In genomic region chr17:23740598-23741021, GRCm38 (mm10) we compare ENCODE assay signal across 8 mouse cellular contexts. TPM values are rescaled to one million over a fixed set of nuclear protein-coding genes. Genes with fewer than 3 reads are reported as not detected.
DNase-seq lines count a peak whose midpoint lies in the region; ATAC-seq and TF ChIP-seq lines count a peak whose summit lies in the region.

Gene Paqr4 (minus strand): TSS chr17:23740867.

- H3K36me3 ChIP-seq in kidney, embryonic 14.5 days (ENCODE audit: control insufficient read depth, insufficient read depth, low read length): peaks cover 8% of the 10 kb centered on the region; the same call in 1 of the 2 replicates
- H3K36me3 ChIP-seq in forebrain, embryonic 10.5 days (replicated peaks): peaks cover 25% of the 10 kb centered on the region
- 0 out of 2 replicates have a peak, but pooled peaks cover 11% of the 10 kb centered on the region for H3K36me3 ChIP-seq in hindbrain, embryonic 15.5 days
- H3K36me3 ChIP-seq in liver, embryonic 14.5 days (replicated peaks; ENCODE audit: control insufficient read depth, insufficient read depth, low read depth): no peaks in the 10 kb centered on the region; the same call in 1 of the 2 replicates
- H3K36me3 ChIP-seq in stomach, embryonic 14.5 days (ENCODE audit: control insufficient read depth, insufficient read depth, low read length): peaks cover 9% of the 10 kb centered on the region; the same call in 1 of the 2 replicates

- peak within 1 kb of the TSS; percentile 68 for H3K4me3 ChIP-seq in kidney, embryonic 14.5 days (ENCODE audit: low read length)
- H3K4me3 ChIP-seq in forebrain, embryonic 10.5 days: peak within 1 kb of the TSS; percentile 79
- peak within 1 kb of the TSS; percentile 73 for H3K4me3 ChIP-seq in hindbrain, embryonic 15.5 days
- H3K4me3 ChIP-seq in liver, embryonic 14.5 days (ENCODE audit: insufficient read depth in 1 of 2, low read depth in 2 of 2, low read length in 2 of 2): peak within 1 kb of the TSS; percentile 55 to 62
- peak within 1 kb of the TSS; percentile 73 for H3K4me3 ChIP-seq in stomach, embryonic 14.5 days (ENCODE audit: low read depth, low read length)

- POLR2A ChIA-PET in Patski (lab: Charles Lee): interaction anchor here (0.6 kb wide), 1 partner anchor 11 kb away, joined by 5 read pairs; no protein-coding TSS in a partner anchor

- H3K9ac ChIP-seq in kidney, embryonic 14.5 days (ENCODE audit: low read depth, low read length): peak within 1 kb of the TSS; percentile 63
- H3K9ac ChIP-seq in hindbrain, embryonic 15.5 days: peak within 1 kb of the TSS; percentile 75
- peak within 1 kb of the TSS; percentile 69 for H3K9ac ChIP-seq in liver, embryonic 14.5 days (replicated peaks)
- peak within 1 kb of the TSS; percentile 51 for H3K9ac ChIP-seq in stomach, embryonic 14.5 days (replicated peaks; ENCODE audit: low read depth, low read length)

- 5% methylated on average over 13 of the region's 13 CpGs for WGBS in kidney, embryonic 14.5 days
- 11% methylated on average over 13 of the region's 13 CpGs for WGBS in forebrain, embryonic 10.5 days
- WGBS in hindbrain, embryonic 15.5 days: 8% methylated on average over 13 of the region's 13 CpGs
- WGBS in liver, embryonic 14.5 days (ENCODE audit: insufficient replicate concordance): 2% methylated on average over 13 of the region's 13 CpGs
- WGBS in stomach, embryonic 14.5 days: 5% methylated on average over 13 of the region's 13 CpGs

- no peak for TF ChIP-seq EP300 in liver, embryonic 14.5 days (IDR thresholded peaks at IDR 0.05; ENCODE audit: low read depth)

- ATAC-seq in kidney, embryonic 14.5 days (ENCODE audit: low FRiP score, low TSS enrichment): peak; percentile 3
- peak; percentile 6 for ATAC-seq in Patski
- no peak; the same call in 1 of the 2 replicates for ATAC-seq in hindbrain, embryonic 15.5 days (ENCODE audit: low FRiP score, low read depth)
- ATAC-seq in liver, embryonic 14.5 days (ENCODE audit: insufficient read depth): peak; percentile 85
- ATAC-seq in stomach, embryonic 14.5 days (ENCODE audit: insufficient number of reproducible peaks, insufficient read depth, low FRiP score, low read depth): peak; percentile 40

- H3K27ac ChIP-seq in kidney, embryonic 14.5 days (ENCODE audit: low read depth, low read length): 0 out of 2 replicates have a peak within 1 kb of the TSS, but pooled peaks have one; percentile 8
- peak within 1 kb of the TSS; percentile 87 for H3K27ac ChIP-seq in forebrain, embryonic 10.5 days
- peak within 1 kb of the TSS; percentile 84 for H3K27ac ChIP-seq in hindbrain, embryonic 15.5 days (replicated peaks)
- peak within 1 kb of the TSS; percentile 44; the same call in 1 of the 2 replicates for H3K27ac ChIP-seq in liver, embryonic 14.5 days
- H3K27ac ChIP-seq in stomach, embryonic 14.5 days (ENCODE audit: low read length): peak within 1 kb of the TSS; percentile 22; the same call in 1 of the 2 replicates

- H3K9me3 ChIP-seq in kidney, embryonic 14.5 days (ENCODE audit: control insufficient read depth, low read length): no peaks in the 10 kb centered on the region
- 0 out of 2 replicates have a peak, but pooled peaks cover 7% of the 10 kb centered on the region for H3K9me3 ChIP-seq in forebrain, embryonic 10.5 days
- H3K9me3 ChIP-seq in hindbrain, embryonic 15.5 days: no peaks in the 10 kb centered on the region
- no peaks in the 10 kb centered on the region for H3K9me3 ChIP-seq in liver, embryonic 14.5 days (ENCODE audit: control insufficient read depth, low read length)
- no peaks in the 10 kb centered on the region for H3K9me3 ChIP-seq in stomach, embryonic 14.5 days (ENCODE audit: control insufficient read depth, low read depth, low read length)

- peaks cover 31% of the 10 kb centered on the region for H3K4me1 ChIP-seq in kidney, embryonic 14.5 days (ENCODE audit: control insufficient read depth, insufficient read depth, low read length)
- peaks cover 61% of the 10 kb centered on the region for H3K4me1 ChIP-seq in forebrain, embryonic 10.5 days
- peaks cover 48% of the 10 kb centered on the region for H3K4me1 ChIP-seq in hindbrain, embryonic 15.5 days (replicated peaks)
- peaks cover 6 to 7% of the 10 kb centered on the region in 2 experiments; a peak in 3 of 4 replicates for H3K4me1 ChIP-seq in liver, embryonic 14.5 days (replicated peaks; ENCODE audit: control insufficient read depth in 2 of 2, insufficient read depth in 2 of 2, low read length in 1 of 2)
- peaks cover 20% of the 10 kb centered on the region; the same call in 1 of the 2 replicates for H3K4me1 ChIP-seq in stomach, embryonic 14.5 days (ENCODE audit: control insufficient read depth, insufficient read depth, low read length)

- in situ Hi-C loops in Patski (cut with MboI; ENCODE audit: low pct_unique_long_range_greater_than_20kb): no loop called here

- no peak for TF ChIP-seq CTCF in Patski (IDR thresholded peaks at IDR 0.05)
- 0 out of 2 replicates have a peak, but pooled peaks have one; percentile 11 for TF ChIP-seq CTCF in liver, embryonic 14.5 days (IDR thresholded peaks at IDR 0.05; ENCODE audit: low read depth)

- CTCF ChIA-PET in Patski (lab: Charles Lee): interaction anchor here (1.3 to 1.5 kb wide), 2 partner anchors 8 to 34 kb away, joined by 4 to 5 read pairs; no protein-coding TSS in a partner anchor

- H3K4me2 ChIP-seq in kidney, embryonic 14.5 days (replicated peaks; ENCODE audit: low read depth, low read length): peak within 1 kb of the TSS; percentile 96
- peak within 1 kb of the TSS; percentile 89 for H3K4me2 ChIP-seq in hindbrain, embryonic 15.5 days
- peak within 1 kb of the TSS; percentile 82 for H3K4me2 ChIP-seq in liver, embryonic 14.5 days (ENCODE audit: low read depth)
- peak within 1 kb of the TSS; percentile 99 for H3K4me2 ChIP-seq in stomach, embryonic 14.5 days (replicated peaks; ENCODE audit: low read depth, low read length)

- DNase-seq in kidney, postnatal 36 days: no peak
- DNase-seq in Patski (ENCODE audit: low read depth, low spot score): no peak
- no peak for DNase-seq in forebrain, embryonic 10.5 days (ENCODE audit: extremely low spot score, low spot score)
- DNase-seq in liver, embryonic 14.5 days (ENCODE audit: low read depth in 3 of 3, low spot score in 3 of 3): peak in 2 of 3 experiments; percentile 25 to 51
- DNase-seq in ovary, adult 18-20 months (ENCODE audit: low spot score): no peak

- H3K27me3 ChIP-seq in kidney, embryonic 14.5 days (ENCODE audit: control insufficient read depth, insufficient read depth, low read length): peaks cover 49% of the 10 kb centered on the region
- H3K27me3 ChIP-seq in Patski: peaks cover 4% of the 10 kb centered on the region
- H3K27me3 ChIP-seq in forebrain, embryonic 10.5 days (ENCODE audit: poor library complexity, severe bottlenecking): peaks cover 96% of the 10 kb centered on the region
- peaks cover 45% of the 10 kb centered on the region for H3K27me3 ChIP-seq in hindbrain, embryonic 15.5 days
- H3K27me3 ChIP-seq in liver, embryonic 14.5 days (ENCODE audit: control insufficient read depth, insufficient read depth, low read length): peaks cover 68% of the 10 kb centered on the region
- peaks cover 31% of the 10 kb centered on the region for H3K27me3 ChIP-seq in stomach, embryonic 14.5 days (ENCODE audit: control insufficient read depth, insufficient read depth, low read length)

RNA-seq across cellular contexts. Expression of gene Paqr4, which starts in this region (rescaled TPM):
- polyA plus RNA-seq in kidney, embryonic 14.5 days (2014; fragmentation: Nextera tagmentation; extraction: Ambion mirVana): 14.7 and 17.6 TPM in 2 replicates
- polyA plus RNA-seq in Patski (2021): 7.3 TPM
- polyA plus RNA-seq in forebrain, embryonic 10.5 days (2016; fragmentation: Nextera tagmentation; extraction: Ambion mirVana): 21.5 and 23.9 TPM in 2 replicates
- polyA plus RNA-seq in hindbrain, embryonic 15.5 days (2015; fragmentation: Nextera tagmentation; extraction: Ambion mirVana): 67.0 and 75.2 TPM in 2 replicates
- polyA plus RNA-seq in liver, embryonic 14.5 days (2012; rRNA removed): 3.6 and 5.7 TPM in 2 replicates
- 6.4 and 7.2 TPM in 2 replicates for polyA plus RNA-seq in liver, embryonic 14.5 days (2014; fragmentation: Nextera tagmentation; extraction: Ambion mirVana)
- polyA plus RNA-seq in stomach, embryonic 14.5 days (2014; fragmentation: Nextera tagmentation; extraction: Ambion mirVana): 24.7 and 25.2 TPM in 2 replicates

Comparison
In these comparisons a context has a peak if more than half of its experiments do, and no peak if none do; other contexts are left out.
1. H3K27ac ChIP-seq: peak in every context shown above with its lines; median percentile 87 in forebrain, embryonic 10.5 days; 84 in hindbrain, embryonic 15.5 days; 44 in liver, embryonic 14.5 days; 22 in stomach, embryonic 14.5 days; 8 in kidney, embryonic 14.5 days.
2. DNase-seq: peak in liver, embryonic 14.5 days (2 of 3); none in kidney, postnatal 36 days (0 of 2), Patski (single experiment), forebrain, embryonic 10.5 days (single experiment) and ovary, adult 18-20 months (single experiment).
3. Peak in every context shown above with its lines, with median percentiles within 50 percentile points of each other: H3K4me2 ChIP-seq, H3K4me3 ChIP-seq and H3K9ac ChIP-seq.